Mouse (Mus musculus): ENCODE results near the gene Znrf3. TPM values are rescaled to one million over a fixed set of nuclear protein-coding genes. Genes with fewer than 3 reads are reported as not detected.
A peak's percentile ranks its signal among the peaks of the same experiment; 100 is the strongest.

The Znrf3 gene
- polyA plus RNA-seq, 1 experiment, result 13.0 TPM

GRCm38 (mm10) chr11:5269846-5270461, 174.7 kb downstream of the Znrf3 start:
- Histone ChIP-seq H3K4me3 (ENCODE audit: control insufficient read depth, low read depth, low read length) (no peak overlapping the region), H3K4me1 (ENCODE audit: control insufficient read depth, insufficient read depth, low read length) (no peaks in the 10 kb centered on the region), H3K36me3 (ENCODE audit: control insufficient read depth, insufficient read depth, low read length) (no peaks in the 10 kb centered on the region), H3K27ac (ENCODE audit: control insufficient read depth, insufficient read depth, low read depth, low read length) (no peak overlapping the region), H3K27me3 (ENCODE audit: control insufficient read depth, insufficient read depth, low read length) (no peaks in the 10 kb centered on the region)
- TF ChIP-seq CTCF (IDR thresholded peaks at IDR 0.05; ENCODE audit: control insufficient read depth, insufficient read depth, insufficient replicate concordance, low read depth, low read length), result no peak
- TF ChIP-seq POLR2A (IDR thresholded peaks at IDR 0.05; ENCODE audit: control insufficient read depth, low read depth, low read length), result no peak

- H3K4me1 ChIP-seq (ENCODE audit: control insufficient read depth, insufficient read depth, low read length), result peaks cover 10% of the 10 kb centered on the region
- H3K36me3 ChIP-seq (ENCODE audit: control insufficient read depth, insufficient read depth, low read length), result no peaks in the 10 kb centered on the region
- no peak overlapping the region for H3K27ac ChIP-seq (ENCODE audit: control insufficient read depth, insufficient read depth, low read depth, low read length)
- no peaks in the 10 kb centered on the region for H3K27me3 ChIP-seq (ENCODE audit: control insufficient read depth, insufficient read depth, low read length)
- no peak overlapping the region for H3K4me3 ChIP-seq (ENCODE audit: control insufficient read depth, low read depth, low read length)
- no peak for TF ChIP-seq CTCF (IDR thresholded peaks at IDR 0.05; ENCODE audit: control insufficient read depth, insufficient read depth, insufficient replicate concordance, low read depth, low read length)
These were observed 178.9 kb downstream of the Znrf3 start for GRCm38 (mm10) chr11:5265764-5266163.

DNA sequence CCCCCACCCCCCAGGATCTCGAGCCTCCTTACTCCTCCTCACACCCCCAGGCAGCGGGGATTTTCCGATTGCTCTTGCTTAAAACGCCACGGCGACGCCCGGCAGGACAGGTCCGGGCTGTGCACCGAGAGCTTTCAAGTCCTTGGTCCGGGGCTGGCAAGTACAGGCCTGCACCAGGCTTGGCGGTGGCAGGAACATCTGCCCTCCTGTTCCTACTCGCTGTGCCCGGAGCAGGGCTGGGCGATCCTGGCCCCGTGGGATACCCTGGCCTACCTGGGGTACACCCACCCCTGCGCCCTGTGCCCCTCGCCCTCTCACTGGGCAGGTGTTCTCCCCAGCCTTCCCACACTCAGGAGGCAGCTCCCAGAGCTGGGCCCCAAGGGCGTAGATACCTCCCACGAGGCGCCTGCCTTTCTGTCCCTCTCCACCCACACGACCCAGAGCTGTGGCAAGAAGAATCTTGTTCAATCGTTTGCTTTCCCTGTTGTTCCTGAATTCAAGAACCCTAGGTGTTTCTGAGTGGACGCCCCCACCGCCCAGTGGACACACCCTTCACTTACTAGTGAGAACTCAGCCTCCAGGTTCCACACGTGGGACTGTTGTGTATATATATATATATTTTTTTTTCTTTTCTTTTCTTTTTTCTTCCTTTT, 181.4 kb downstream of the Znrf3 start:
- H3K4me3 ChIP-seq (ENCODE audit: control insufficient read depth, low read depth, low read length), result no peak overlapping the region
- no peaks in the 10 kb centered on the region for H3K27me3 ChIP-seq (ENCODE audit: control insufficient read depth, insufficient read depth, low read length)
- no peak overlapping the region for H3K27ac ChIP-seq (ENCODE audit: control insufficient read depth, insufficient read depth, low read depth, low read length)
- H3K36me3 ChIP-seq (ENCODE audit: control insufficient read depth, insufficient read depth, low read length), result no peaks in the 10 kb centered on the region
- TF ChIP-seq CTCF (IDR thresholded peaks at IDR 0.05; ENCODE audit: control insufficient read depth, insufficient read depth, insufficient replicate concordance, low read depth, low read length) (no peak), POLR2A (IDR thresholded peaks at IDR 0.05; ENCODE audit: control insufficient read depth, low read depth, low read length) (no peak)
- peaks cover 15% of the 10 kb centered on the region for H3K4me1 ChIP-seq (ENCODE audit: control insufficient read depth, insufficient read depth, low read length)

GRCm38 (mm10) chr11:5261508-5262392, 182.9 kb downstream of the Znrf3 start, which contains the start of gene Kremen1:
Gene Kremen1 (minus strand): TSS chr11:5261558.
- TF ChIP-seq CTCF (IDR thresholded peaks at IDR 0.05; ENCODE audit: control insufficient read depth, insufficient read depth, insufficient replicate concordance, low read depth, low read length), result no peak
- peak; percentile 20; the same call in 1 of the 2 replicates for TF ChIP-seq POLR2A (IDR thresholded peaks at IDR 0.05; ENCODE audit: control insufficient read depth, low read depth, low read length)
- no peaks in the 10 kb centered on the region for H3K27me3 ChIP-seq (ENCODE audit: control insufficient read depth, insufficient read depth, low read length)
- peaks cover 20% of the 10 kb centered on the region for H3K4me1 ChIP-seq (ENCODE audit: control insufficient read depth, insufficient read depth, low read length)
- peak within 1 kb of the TSS; percentile 14; the same call in 1 of the 2 replicates for H3K27ac ChIP-seq (ENCODE audit: control insufficient read depth, insufficient read depth, low read depth, low read length)
- peak within 1 kb of the TSS; percentile 87 for H3K4me3 ChIP-seq (ENCODE audit: control insufficient read depth, low read depth, low read length)
- H3K36me3 ChIP-seq (ENCODE audit: control insufficient read depth, insufficient read depth, low read length), result no peaks in the 10 kb centered on the region

DNA sequence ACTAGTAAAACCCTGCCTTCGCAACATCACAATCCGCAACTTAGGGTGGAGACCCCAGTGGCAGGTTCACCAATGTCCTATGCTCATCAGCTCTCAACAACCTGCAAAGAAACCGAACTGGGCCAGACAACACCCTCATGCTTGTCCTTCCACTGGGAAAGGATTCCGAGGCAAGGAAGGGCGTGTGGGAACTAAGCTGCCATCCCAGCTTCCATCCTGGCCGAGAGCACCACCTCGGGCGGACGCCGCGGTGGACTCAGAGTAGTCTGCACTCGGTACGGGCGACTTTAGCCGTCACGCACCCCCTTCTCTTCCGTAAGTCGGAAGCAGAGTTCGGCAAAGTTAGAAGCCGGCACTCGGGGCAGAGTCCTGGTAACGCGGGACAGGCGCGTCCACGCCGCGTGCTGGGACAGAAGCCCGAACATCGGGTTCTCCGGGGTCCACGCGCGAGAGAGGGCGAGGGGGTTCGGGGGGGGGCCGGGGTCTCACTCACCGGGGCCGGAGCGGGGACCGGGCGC, 183.6 kb downstream of the Znrf3 start:
- peak overlapping the region; percentile 87 for H3K4me3 ChIP-seq (ENCODE audit: control insufficient read depth, low read depth, low read length)
- peak overlapping the region; percentile 14; the same call in 1 of the 2 replicates for H3K27ac ChIP-seq (ENCODE audit: control insufficient read depth, insufficient read depth, low read depth, low read length)
- H3K4me1 ChIP-seq (ENCODE audit: control insufficient read depth, insufficient read depth, low read length), result peaks cover 24% of the 10 kb centered on the region
- TF ChIP-seq CTCF (IDR thresholded peaks at IDR 0.05; ENCODE audit: control insufficient read depth, insufficient read depth, insufficient replicate concordance, low read depth, low read length) (no peak), POLR2A (IDR thresholded peaks at IDR 0.05; ENCODE audit: control insufficient read depth, low read depth, low read length) (peak; percentile 30)
- no peaks in the 10 kb centered on the region for H3K27me3 ChIP-seq (ENCODE audit: control insufficient read depth, insufficient read depth, low read length)
- no peaks in the 10 kb centered on the region for H3K36me3 ChIP-seq (ENCODE audit: control insufficient read depth, insufficient read depth, low read length)

- Histone ChIP-seq H3K27me3 (ENCODE audit: control insufficient read depth, insufficient read depth, low read length) (no peaks in the 10 kb centered on the region), H3K27ac (ENCODE audit: control insufficient read depth, insufficient read depth, low read depth, low read length) (peak overlapping the region; percentile 39), H3K4me1 (ENCODE audit: control insufficient read depth, insufficient read depth, low read length) (peaks cover 27% of the 10 kb centered on the region), H3K4me3 (ENCODE audit: control insufficient read depth, low read depth, low read length) (peak overlapping the region; percentile 52), H3K36me3 (ENCODE audit: control insufficient read depth, insufficient read depth, low read length) (no peaks in the 10 kb centered on the region)
- no peak for TF ChIP-seq POLR2A (IDR thresholded peaks at IDR 0.05; ENCODE audit: control insufficient read depth, low read depth, low read length)
- no peak for TF ChIP-seq CTCF (IDR thresholded peaks at IDR 0.05; ENCODE audit: control insufficient read depth, insufficient read depth, insufficient replicate concordance, low read depth, low read length)
These were observed 184.6 kb downstream of the Znrf3 start for GRCm38 (mm10) chr11:5259944-5260598.
